Mouse (Mus musculus) G1E-ER4 (cell line): Measurements from ENCODE around the gene Kdm3a. TPM values are rescaled to one million over a fixed set of nuclear protein-coding genes. Genes with fewer than 3 reads are reported as not detected.

Experiments used
- GATA1 ChIP-seq: IDR thresholded peaks from one replicate; pipeline ENCODE4 v1.8.0; 2012; ENCODE audit warnings: low read length, inconsistent platforms
- polyA plus RNA-seq: library from polyadenylated mRNA; stranded (reverse); fragments of >175 nt; gene quantifications from 2 replicates; pipeline ENCODE4 v1.2.3, GENCODE M21; 2012

Gene Kdm3a
- polyA plus RNA-seq, 1 experiment: 9.2 TPM

GRCm38 (mm10) chr6:71609968-71610367 lies 22.8 kb downstream of the Kdm3a start:
- TF ChIP-seq GATA1: no peak

- TF ChIP-seq GATA1: no peak
Measured at GRCm38 (mm10) chr6:71608994-71609393, 23.8 kb downstream of the Kdm3a start.

- TF ChIP-seq GATA1: no peak
Measured at GRCm38 (mm10) chr6:71607756-71608155, 25.0 kb downstream of the Kdm3a start.

GRCm38 (mm10) chr6:71590154-71590553 lies 42.6 kb downstream of the Kdm3a start:
- TF ChIP-seq GATA1: no peak

- no peak for TF ChIP-seq GATA1
Measured at GRCm38 (mm10) chr6:71589401-71589800, 43.4 kb downstream of the Kdm3a start.

GRCm38 (mm10) chr6:71583198-71583597 lies 49.6 kb downstream of the Kdm3a start:
- TF ChIP-seq GATA1: no peak

GRCm38 (mm10) chr6:71579478-71579877 lies 53.3 kb downstream of the Kdm3a start:
- TF ChIP-seq GATA1: no peak

GRCm38 (mm10) chr6:71575359-71575758 lies 57.4 kb downstream of the Kdm3a start:
- no peak for TF ChIP-seq GATA1

GRCm38 (mm10) chr6:71569025-71569424 lies 63.8 kb downstream of the Kdm3a start:
- no peak for TF ChIP-seq GATA1

GRCm38 (mm10) chr6:71568616-71569015 lies 64.2 kb downstream of the Kdm3a start:
- no peak for TF ChIP-seq GATA1

- TF ChIP-seq GATA1: no peak
Measured at GRCm38 (mm10) chr6:71556826-71557225, 76.0 kb downstream of the Kdm3a start.

GRCm38 (mm10) chr6:71555507-71555951 lies 77.3 kb downstream of the Kdm3a start:
- no peak for TF ChIP-seq GATA1

- no peak for TF ChIP-seq GATA1
Measured at GRCm38 (mm10) chr6:71543686-71544499, 88.9 kb downstream of the Kdm3a start, which contains the start of gene Chmp3. TSS of gene Chmp3 (plus strand) at chr6:71543797.

Other genes with a start within 250 kb of the Kdm3a start
- 7.1 and 9.0 TPM in 2 replicates for gene Rmnd5a, start 192.4 kb downstream of the Kdm3a start, polyA plus RNA-seq
- 10.1 and 13.8 TPM in 2 replicates for gene Rnf103, start 139.1 kb downstream of the Kdm3a start, polyA plus RNA-seq
- 13.2 and 28.5 TPM in 2 replicates for gene Chmp3, start 89.2 kb downstream of the Kdm3a start, polyA plus RNA-seq
- gene Reep1, start 74.6 kb upstream of the Kdm3a start, polyA plus RNA-seq: not detected in 2 replicates
- 0.70 and 1.1 TPM in 2 replicates for gene Mrpl35, start 194.0 kb upstream of the Kdm3a start, polyA plus RNA-seq
- gene Immt, start 198.3 kb upstream of the Kdm3a start, polyA plus RNA-seq: 20.9 and 44.2 TPM in 2 replicates